Mouse (Mus musculus) ES-E14 (cell line): ENCODE results near the gene Vgf. TPM values are rescaled to one million over a fixed set of nuclear protein-coding genes. Genes with fewer than 3 reads are reported as not detected.

Experiments
- DNase-seq: peaks from one replicate; pipeline ENCODE4 v3.0.0-alpha.2; 2013; ENCODE audit warnings: low read depth, low spot score
- H3K27ac ChIP-seq: 2 replicates; pipeline ENCODE4 v1.5.1; 2012; ENCODE audit warnings: low read depth, mild to moderate bottlenecking, low read length, moderate library complexity, mixed read lengths; ENCODE audit not compliant: poor library complexity, insufficient read depth, severe bottlenecking
- H3K36me3 ChIP-seq: 2 replicates; pipeline ENCODE4 v1.6.1; 2012; ENCODE audit warnings: mild to moderate bottlenecking, low read length, moderate library complexity, mixed read lengths; ENCODE audit not compliant: control insufficient read depth, poor library complexity, insufficient read depth, severe bottlenecking
- H3K4me1 ChIP-seq, 2 experiments: fragments of 150-350 bp in 1 of 2; sonication (generic) in 1 of 2; 2 replicates each; pipeline ENCODE4 v1.6.1; 2012; ENCODE audit warnings: low read length in 2 of 2, mild to moderate bottlenecking in 1 of 2, mixed read lengths in 1 of 2; ENCODE audit not compliant: control insufficient read depth in 2 of 2, insufficient read depth in 2 of 2, poor library complexity in 1 of 2
- H3K4me3 ChIP-seq, 2 experiments: fragments of 150-350 bp in 1 of 2; sonication (generic) in 1 of 2; 2 replicates each; pipeline ENCODE4 v1.5.1; 2012; ENCODE audit warnings: low read length in 2 of 2, low read depth in 1 of 2, mild to moderate bottlenecking in 1 of 2, mixed read lengths in 1 of 2; ENCODE audit not compliant: insufficient read depth in 1 of 2, poor library complexity in 1 of 2, severe bottlenecking in 1 of 2
- H3K9ac ChIP-seq: 2 replicates; pipeline ENCODE4 v1.6.1; 2012; ENCODE audit warnings: low read depth, mild to moderate bottlenecking, low read length, mixed read lengths; ENCODE audit not compliant: poor library complexity, insufficient read depth, severe bottlenecking
- H3K9me3 ChIP-seq: fragments of 150-350 bp; sonication (generic); 2 replicates; pipeline ENCODE4 v1.6.1; 2012; ENCODE audit warnings: low read depth, mild to moderate bottlenecking, low read length; ENCODE audit not compliant: control insufficient read depth, insufficient read depth
- CHD2 ChIP-seq: IDR thresholded peaks from 2 replicates; pipeline ENCODE4 v1.6.1; 2014; ENCODE audit warnings: mild to moderate bottlenecking, low read depth, low read length, inconsistent platforms
- HCFC1 ChIP-seq: IDR thresholded peaks from 2 replicates; pipeline ENCODE4 v1.6.1; 2012; ENCODE audit warnings: low read length, inconsistent platforms, borderline replicate concordance; ENCODE audit not compliant: insufficient read depth
- MAFK ChIP-seq: IDR thresholded peaks from 2 replicates; pipeline ENCODE4 v1.6.1; 2014; ENCODE audit warnings: mild to moderate bottlenecking, low read depth, low read length, inconsistent platforms; ENCODE audit not compliant: insufficient read depth
- ZC3H11A ChIP-seq: IDR thresholded peaks from 2 replicates; pipeline ENCODE4 v1.6.1; 2012; ENCODE audit warnings: low read depth, mild to moderate bottlenecking, inconsistent platforms, low read length, borderline replicate concordance
- ZNF384 ChIP-seq: IDR thresholded peaks from 2 replicates; pipeline ENCODE4 v1.6.1; 2012; ENCODE audit warnings: low read depth, low read length, inconsistent platforms
- in situ Hi-C, 2 experiments: fragments of 600-800 bp; cut with MboI; formaldehyde crosslinking; loops; one replicate each; pipeline ENCODE4 v1.15.1; 2025; ENCODE audit warnings: low sequenced_read_pairs in 2 of 2, inconsistent platforms in 1 of 2; ENCODE audit not compliant: unreplicated experiment in 2 of 2
- total RNA-seq: library from RNA; depleted of rRNA; stranded (reverse); fragments of 300-350 nt; gene quantifications from 2 replicates; pipeline ENCODE4 v1.2.3, GENCODE M21; 2012

Vgf gene
- total RNA-seq, 1 experiment, result 45.6 TPM

DNA sequence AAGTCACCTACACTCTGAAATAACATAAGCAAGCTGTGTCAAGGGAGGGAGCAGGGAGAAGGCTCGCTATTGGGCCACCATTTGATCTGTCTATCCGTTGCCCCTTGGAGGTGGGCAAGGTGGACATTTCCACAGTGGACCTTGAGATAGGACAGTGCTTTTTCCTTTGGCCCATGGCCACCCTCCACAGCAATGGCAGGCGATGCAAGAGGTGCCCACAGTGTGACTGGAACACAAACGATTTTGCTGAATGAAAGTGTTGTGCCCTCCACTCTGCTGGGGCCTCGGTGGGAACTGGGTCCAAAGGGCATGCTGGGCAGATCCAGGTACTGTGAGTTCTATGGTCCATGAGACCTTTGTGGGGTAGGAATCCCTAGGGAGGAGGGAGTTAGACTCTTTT lies 36.4 kb downstream of the Vgf start:
- Histone ChIP-seq H3K9me3 (no peaks in the 10 kb centered on the region), H3K4me3 (no peak overlapping the region), H3K27ac (no peak overlapping the region), H3K9ac (no peak overlapping the region), H3K36me3 (peaks cover 10% of the 10 kb centered on the region), H3K4me1 (peaks cover 0 to 5% of the 10 kb centered on the region in 2 experiments; a peak in 1 of 4 replicates)
- in situ Hi-C loops, result no loop called here
- TF ChIP-seq CHD2, result no peak
- no peak for TF ChIP-seq ZC3H11A
- TF ChIP-seq MAFK, result no peak
- TF ChIP-seq HCFC1, result no peak
- TF ChIP-seq ZNF384, result no peak
- no peak for DNase-seq

DNA sequence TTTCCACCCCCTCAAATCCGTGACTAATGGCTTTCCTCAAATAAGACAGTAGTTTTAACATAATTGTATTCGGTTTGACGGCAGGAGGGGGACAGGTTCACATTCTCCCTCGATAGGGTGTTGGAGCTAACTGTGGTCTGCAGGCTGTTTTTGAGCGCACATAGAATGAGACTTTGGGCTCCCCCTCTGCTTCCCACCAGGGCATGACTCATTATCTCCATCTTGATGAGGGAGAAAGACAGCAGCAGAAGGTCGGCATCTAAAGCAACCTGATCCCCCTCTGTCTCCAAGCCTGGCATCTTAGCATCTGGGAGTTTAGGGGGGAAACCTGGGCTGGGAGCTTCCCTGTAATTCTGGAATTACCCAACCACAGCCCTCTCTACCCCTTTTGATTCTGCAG lies 39.3 kb downstream of the Vgf start:
- Histone ChIP-seq H3K9me3 (no peaks in the 10 kb centered on the region), H3K36me3 (peaks cover 13% of the 10 kb centered on the region), H3K27ac (no peak overlapping the region), H3K4me1 (peaks cover 0 to 3% of the 10 kb centered on the region in 2 experiments; a peak in 2 of 4 replicates), H3K9ac (no peak overlapping the region), H3K4me3 (no peak overlapping the region)
- TF ChIP-seq HCFC1 (no peak), CHD2 (no peak), ZNF384 (no peak), MAFK (no peak), ZC3H11A (no peak)
- DNase-seq, result no peak
- in situ Hi-C loops, result no loop called here

DNA sequence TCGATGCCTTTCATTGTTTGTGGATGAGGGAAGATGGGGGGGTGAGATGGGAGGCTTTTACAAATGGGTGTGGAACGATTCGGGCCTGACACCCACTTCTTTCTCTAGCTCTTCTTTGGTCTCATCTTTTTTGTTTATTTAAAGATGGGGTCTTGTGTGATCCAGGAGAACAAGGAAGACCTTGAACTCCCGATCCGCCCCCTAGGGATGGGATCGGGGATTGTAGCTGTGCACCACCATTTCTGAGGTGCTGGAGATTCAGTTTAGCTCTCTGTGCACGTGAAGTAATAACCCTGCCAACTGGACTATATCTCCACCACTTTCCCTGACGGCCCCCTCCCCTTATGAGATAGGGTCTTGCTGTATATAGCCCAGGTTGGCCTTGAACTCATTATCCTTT lies 39.7 kb downstream of the Vgf start:
- in situ Hi-C loops, result no loop called here
- no peak for TF ChIP-seq HCFC1
- no peak for TF ChIP-seq CHD2
- no peak for TF ChIP-seq ZNF384
- TF ChIP-seq MAFK, result no peak
- no peak for TF ChIP-seq ZC3H11A
- Histone ChIP-seq H3K9me3 (no peaks in the 10 kb centered on the region), H3K9ac (no peak overlapping the region), H3K36me3 (peaks cover 13% of the 10 kb centered on the region), H3K4me1 (peaks cover 0 to 4% of the 10 kb centered on the region in 2 experiments; a peak in 2 of 4 replicates), H3K27ac (no peak overlapping the region), H3K4me3 (no peak overlapping the region)
- DNase-seq, result no peak

DNA sequence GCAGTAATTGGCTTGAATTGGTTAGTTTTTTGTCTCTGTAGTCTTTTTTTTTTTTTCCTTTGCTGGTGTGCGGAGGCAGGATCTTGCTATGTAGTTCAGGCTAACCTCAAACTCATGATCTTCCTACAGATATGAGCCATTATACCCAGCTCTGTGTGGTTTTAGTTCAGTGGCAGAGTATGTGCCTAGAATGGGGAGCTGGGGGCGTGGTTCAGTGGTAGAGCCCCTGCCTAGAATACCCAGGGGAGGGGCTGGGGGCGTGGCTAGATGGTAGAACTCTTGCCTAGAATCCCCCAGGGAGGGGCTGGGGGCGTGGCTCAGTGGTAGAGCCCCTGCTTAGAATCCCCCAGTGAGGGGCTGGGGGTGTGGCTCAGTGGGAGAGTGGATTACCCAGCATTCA lies 42.5 kb downstream of the Vgf start:
- in situ Hi-C loops, result no loop called here
- no peak overlapping the region for H3K4me3 ChIP-seq
- peaks cover 7% of the 10 kb centered on the region; the same call in 1 of the 2 replicates for H3K36me3 ChIP-seq
- H3K27ac ChIP-seq, result no peak overlapping the region
- DNase-seq, result no peak
- no peak for TF ChIP-seq ZC3H11A
- TF ChIP-seq MAFK, result no peak
- H3K9me3 ChIP-seq, result no peaks in the 10 kb centered on the region
- no peak overlapping the region for H3K9ac ChIP-seq
- H3K4me1 ChIP-seq, result peaks cover 0 to 12% of the 10 kb centered on the region in 2 experiments; a peak in 2 of 4 replicates
